Mouse (Mus musculus): ENCODE results near the gene Tnk1.

Tnk1 gene

DNA sequence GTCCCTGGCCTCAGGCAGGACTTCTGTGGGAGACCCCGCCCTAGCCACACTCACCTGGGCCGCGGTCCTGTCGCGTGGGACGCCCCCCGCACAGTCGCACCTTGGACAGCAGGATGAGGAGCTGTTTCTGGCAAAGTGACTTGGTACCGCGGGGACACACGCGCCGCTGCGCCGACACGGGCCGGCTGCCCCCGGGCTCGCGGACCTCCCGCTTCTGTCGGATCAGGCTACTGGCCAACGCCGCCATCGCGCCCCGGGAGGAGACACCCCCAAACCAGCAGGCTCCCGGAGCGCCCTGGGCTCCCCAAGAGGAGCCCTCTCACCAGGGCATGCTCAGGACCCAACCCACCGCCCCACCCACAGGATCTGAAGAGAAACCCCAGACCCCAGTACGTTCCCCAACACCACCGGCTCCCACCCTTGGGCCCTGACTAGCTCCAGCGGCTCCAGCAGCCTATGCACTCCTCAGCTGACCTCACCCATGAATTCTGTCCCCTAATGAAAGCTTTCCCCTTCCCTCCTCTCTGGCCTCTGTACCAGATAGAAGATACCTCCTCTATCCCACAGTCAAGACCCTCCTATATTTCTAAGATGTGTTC lies 57.1 kb downstream of the Tnk1 start, which contains the start of gene Fgf11:
TSS of gene Fgf11 (minus strand) at position 479 of the 599 bp plus-strand sequence.
- no peak for DNase-seq
